Comparison of ENCODE assay signal across 29 mouse cellular contexts in genomic region chr16:17041417-17041816, GRCm38 (mm10).
"Had no signal": no experiment of that assay in that cellular context is flagged by ENCODE, and none has a peak within 500 bp of the region (broad histone marks: within the 10 kb centered on the region; RNA-seq: fewer than 3 reads in every experiment).

No protein-coding gene starts in this region.

- DNase-seq: left cerebral cortex, postnatal 4 days; liver; liver, embryonic 13.5 days; liver, postnatal 0 days; lung, adult 18-20 months; lung, adult 2 months; lung, embryonic 14.5 days; lung, postnatal 10 days; lung, postnatal 14 days; lung, postnatal 36 days; lung, postnatal 4 days; midbrain, embryonic 14.5 days had no signal

- H3K27ac ChIP-seq: limb, embryonic 10.5 days; limb, embryonic 12.5 days; limb, embryonic 13.5 days; limb, embryonic 15.5 days; liver, embryonic 12.5 days; liver, embryonic 13.5 days; liver, embryonic 14.5 days; liver, embryonic 15.5 days; lung, embryonic 15.5 days; macrophage; midbrain, embryonic 10.5 days; midbrain, embryonic 12.5 days; midbrain, embryonic 13.5 days; midbrain, embryonic 15.5 days; neural tube, embryonic 12.5 days had no signal

- H3K4me3 ChIP-seq: limb, embryonic 10.5 days; limb, embryonic 12.5 days; limb, embryonic 13.5 days; limb, embryonic 15.5 days; liver, embryonic 12.5 days; liver, embryonic 13.5 days; liver, embryonic 15.5 days; lung, embryonic 15.5 days; megakaryocyte, embryonic 14.5 days; midbrain, embryonic 10.5 days; midbrain, embryonic 12.5 days; midbrain, embryonic 13.5 days; midbrain, embryonic 15.5 days; neural tube, embryonic 12.5 days had no signal

- H3K4me2 ChIP-seq: limb, embryonic 12.5 days; limb, embryonic 13.5 days; limb, embryonic 15.5 days; liver, embryonic 11.5 days; liver, embryonic 12.5 days; liver, embryonic 13.5 days; liver, embryonic 15.5 days; lung, embryonic 14.5 days; lung, embryonic 15.5 days; midbrain, embryonic 11.5 days; midbrain, embryonic 12.5 days; midbrain, embryonic 13.5 days; midbrain, embryonic 15.5 days; neural tube, embryonic 12.5 days had no signal

- H3K9me3 ChIP-seq: limb, embryonic 10.5 days; limb, embryonic 12.5 days; limb, embryonic 13.5 days; limb, embryonic 15.5 days; liver, embryonic 12.5 days; liver, embryonic 13.5 days; liver, embryonic 15.5 days; lung, embryonic 15.5 days; megakaryocyte, embryonic 14.5 days; midbrain, embryonic 10.5 days; midbrain, embryonic 12.5 days; midbrain, embryonic 13.5 days; midbrain, embryonic 15.5 days; neural tube, embryonic 12.5 days had no signal

- H3K4me1 ChIP-seq: limb, embryonic 10.5 days; limb, embryonic 12.5 days; limb, embryonic 13.5 days; limb, embryonic 15.5 days; liver, embryonic 12.5 days; liver, embryonic 13.5 days; liver, embryonic 15.5 days; lung, embryonic 15.5 days; megakaryocyte, embryonic 14.5 days; midbrain, embryonic 15.5 days; neural tube, embryonic 12.5 days had no signal

- H3K27me3 ChIP-seq: limb, embryonic 12.5 days; limb, embryonic 13.5 days; limb, embryonic 15.5 days; liver, embryonic 12.5 days; liver, embryonic 13.5 days; liver, embryonic 15.5 days; lung, embryonic 15.5 days; megakaryocyte, embryonic 14.5 days; midbrain, embryonic 12.5 days; midbrain, embryonic 13.5 days; midbrain, embryonic 15.5 days; neural tube, embryonic 12.5 days had no signal
